Mouse (Mus musculus) 3T3-L1 (cell line): ENCODE measurements around the gene Tango2.

ENCODE experiments used
- DNase-seq: peaks from one replicate; pipeline ENCODE4 v3.0.0-alpha.2; 2015; ENCODE audit warnings: low read depth, low spot score

Gene Tango2

DNA sequence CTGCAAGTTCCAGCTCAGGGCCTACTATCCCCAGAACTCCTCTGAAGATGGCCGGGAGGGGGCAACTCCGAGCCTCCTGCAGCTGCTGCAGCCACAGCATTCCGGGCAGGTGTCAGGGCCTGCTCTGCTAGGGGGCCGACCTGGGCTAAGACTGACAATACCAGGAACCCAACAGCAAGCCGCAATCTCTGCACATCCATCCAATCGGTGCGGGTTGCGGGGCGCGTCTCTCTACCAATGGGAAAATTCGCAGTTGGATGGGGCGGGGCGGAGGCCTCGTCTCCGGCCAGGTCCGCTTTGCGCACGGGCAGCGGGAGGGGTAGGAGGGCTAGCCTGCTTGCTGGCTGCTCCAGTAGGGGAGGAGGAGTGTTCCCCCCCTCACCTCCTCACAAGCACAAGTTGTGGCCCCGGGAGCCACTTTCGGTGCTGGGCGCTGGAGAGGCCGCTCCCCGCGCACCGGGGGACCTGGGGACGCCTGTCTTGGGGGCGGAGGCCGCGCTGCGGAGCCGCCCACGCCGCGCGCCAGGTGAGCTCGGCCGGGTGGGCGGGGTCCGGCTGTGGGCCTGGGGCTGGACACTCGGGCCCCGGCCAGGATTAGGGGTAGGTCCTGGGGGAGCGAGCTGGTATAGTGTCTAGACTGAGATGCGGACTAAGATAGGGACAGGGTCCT is at the start of gene Tango2, which contains the start of gene Arvcf:
Tango2 (minus strand) TSS at position 173 of the 670 bp plus-strand sequence.
Arvcf (plus strand) TSS at position 252 of the 670 bp plus-strand sequence.
- peak; percentile 97 for DNase-seq

- no peak for DNase-seq
Measured at GRCm38 (mm10) chr16:18396791-18397621, 49.1 kb upstream of the Tango2 start.

GRCm38 (mm10) chr16:18396201-18396600 is 48.3 kb upstream of the Tango2 start:
- DNase-seq = peak; percentile 92

- no peak for DNase-seq
Measured at GRCm38 (mm10) chr16:18395620-18396036, 47.7 kb upstream of the Tango2 start.

- DNase-seq = peak; percentile 62
Measured at GRCm38 (mm10) chr16:18394777-18395619, 47.1 kb upstream of the Tango2 start.

GRCm38 (mm10) chr16:18394056-18394455 is 46.2 kb upstream of the Tango2 start:
- DNase-seq = no peak

GRCm38 (mm10) chr16:18393595-18393994 is 45.7 kb upstream of the Tango2 start:
- DNase-seq = no peak

DNA sequence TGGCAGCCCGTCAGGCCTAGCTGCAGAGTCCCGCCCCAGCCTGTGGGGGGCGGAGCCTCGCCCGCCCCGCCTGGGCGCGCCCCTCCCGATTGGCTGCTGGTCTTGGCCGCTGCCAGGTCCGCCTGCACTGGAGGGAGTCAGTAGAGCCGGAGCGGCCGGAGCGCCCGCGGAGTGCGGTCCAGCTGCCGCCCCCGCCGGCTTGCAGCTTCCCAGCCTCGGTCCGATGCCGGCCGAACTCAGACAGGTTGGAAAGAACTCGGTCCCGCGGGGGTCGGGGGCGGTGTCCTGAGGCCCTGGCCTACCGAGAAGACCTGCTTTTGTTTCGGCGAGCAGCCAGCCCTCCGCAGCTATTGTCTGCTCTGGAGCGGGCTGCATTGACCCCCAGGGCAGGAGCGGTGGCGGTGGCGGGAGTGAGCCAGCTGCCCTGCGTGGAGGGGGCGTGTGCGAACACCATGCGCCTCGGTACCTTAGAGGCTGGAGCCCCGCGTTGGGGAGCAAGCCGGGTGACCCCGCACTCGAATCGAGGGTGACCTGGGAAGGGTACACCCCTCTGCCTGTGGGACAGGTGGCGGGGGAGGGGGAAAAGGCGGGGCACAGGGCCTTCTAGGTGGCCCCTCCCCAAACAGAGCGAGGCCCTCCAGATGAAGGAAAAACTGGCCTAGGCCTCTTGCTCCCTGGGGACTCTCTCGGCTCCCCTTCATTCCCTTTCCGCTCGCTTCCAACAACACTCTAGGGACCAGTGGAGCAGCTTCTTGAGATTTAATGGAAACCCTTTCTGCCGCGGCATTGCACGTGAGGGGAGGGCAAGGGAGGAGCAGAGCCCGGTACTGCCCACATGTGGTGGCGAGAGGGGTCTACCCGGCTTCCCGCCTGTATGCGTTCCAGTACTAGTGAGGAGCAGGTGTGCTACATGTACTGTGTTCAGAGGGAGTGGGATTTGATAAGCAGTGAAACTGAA is 44.8 kb upstream of the Tango2 start:
- DNase-seq = no peak

DNA sequence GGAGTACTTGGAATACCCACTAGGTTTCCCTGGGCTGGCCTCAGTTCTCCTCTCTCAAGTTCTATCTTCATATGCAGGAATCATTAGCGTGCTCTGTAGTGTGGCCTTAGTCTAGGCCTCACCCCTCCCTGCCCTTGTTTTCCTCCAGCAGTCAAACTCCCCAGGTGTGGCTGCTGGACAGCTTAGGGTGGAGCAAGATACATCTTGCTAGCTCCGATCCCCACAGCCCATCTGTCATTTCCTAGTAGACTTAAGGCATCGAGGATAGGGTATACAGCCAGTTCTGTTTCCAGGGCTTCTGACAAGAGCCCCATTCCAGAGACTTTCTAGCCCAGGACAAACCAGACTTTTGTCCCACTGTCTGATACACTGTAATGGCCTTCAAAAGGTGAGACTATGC is 43.8 kb upstream of the Tango2 start:
- DNase-seq = no peak

- no peak for DNase-seq
Measured at GRCm38 (mm10) chr16:18391127-18391526, 43.2 kb upstream of the Tango2 start.

DNA sequence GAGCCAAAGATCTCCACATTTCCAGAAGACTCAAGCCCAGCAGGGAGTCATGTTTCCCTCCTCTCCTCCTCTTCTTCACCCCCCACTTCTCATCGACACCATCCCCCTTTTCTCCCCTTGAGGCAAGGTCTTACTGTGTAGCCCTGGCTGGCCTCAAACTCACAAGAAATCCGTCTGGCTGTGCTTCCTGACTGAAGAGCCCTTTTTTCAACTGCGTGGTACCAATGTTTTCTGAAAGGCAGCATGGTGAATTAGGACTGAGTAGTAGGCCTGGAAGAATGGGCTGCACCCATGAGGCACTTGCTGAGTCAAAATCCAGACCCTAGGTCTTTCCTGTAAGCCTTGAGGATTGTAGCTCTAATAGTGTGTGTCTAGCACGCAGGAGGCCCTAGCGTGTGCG is 42.5 kb upstream of the Tango2 start:
- DNase-seq = no peak

GRCm38 (mm10) chr16:18388583-18389435 is 40.9 kb upstream of the Tango2 start:
- no peak for DNase-seq

GRCm38 (mm10) chr16:18387704-18388582 is 40.0 kb upstream of the Tango2 start:
- no peak for DNase-seq

- DNase-seq = no peak
Measured at GRCm38 (mm10) chr16:18386972-18387371, 39.1 kb upstream of the Tango2 start.

- peak; percentile 97 for DNase-seq
Measured at GRCm38 (mm10) chr16:18386451-18386850, 38.5 kb upstream of the Tango2 start.

GRCm38 (mm10) chr16:18385411-18385810 is 37.5 kb upstream of the Tango2 start:
- no peak for DNase-seq

DNA sequence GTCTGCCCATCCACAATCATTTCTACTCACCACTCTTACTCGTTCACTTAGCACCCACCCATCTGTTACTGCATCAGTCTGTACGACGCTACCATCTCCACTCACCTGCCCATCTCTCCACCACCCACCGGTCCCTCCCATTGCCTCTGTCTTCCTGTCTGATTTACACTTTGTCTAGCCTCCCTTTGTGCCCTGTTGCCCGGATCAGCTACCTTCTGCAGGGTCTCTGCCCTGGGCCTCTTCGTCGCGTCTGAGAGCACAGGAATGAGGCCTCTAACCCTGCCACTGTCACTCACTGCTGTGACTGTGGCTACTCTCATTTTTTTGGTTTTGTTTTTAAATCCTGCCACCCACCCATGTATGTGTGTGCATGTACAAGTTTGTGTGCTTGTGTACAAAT is 36.8 kb upstream of the Tango2 start:
- DNase-seq = no peak

GRCm38 (mm10) chr16:18384211-18384610 is 36.3 kb upstream of the Tango2 start:
- no peak for DNase-seq

DNA sequence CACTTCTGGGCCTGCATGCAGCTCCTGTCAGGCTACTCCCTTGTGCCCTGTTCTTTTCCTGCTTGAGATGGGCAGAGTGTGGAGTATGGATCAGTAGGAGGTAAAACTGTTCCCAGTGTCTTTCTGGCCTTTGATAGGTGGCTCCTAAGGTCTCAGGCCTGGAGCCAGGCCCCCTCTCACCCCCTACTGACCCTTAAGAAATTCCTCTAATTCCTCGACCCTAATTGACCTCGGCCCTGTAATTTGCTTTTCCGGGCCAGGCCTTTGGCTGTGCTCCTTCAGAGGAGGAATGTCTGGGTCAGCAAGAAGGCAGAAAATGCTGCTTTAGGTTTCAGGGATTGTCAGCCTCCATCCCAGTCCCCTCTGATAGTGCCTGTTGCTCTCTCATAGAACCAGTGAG is 35.9 kb upstream of the Tango2 start:
- DNase-seq = no peak
